Comparison of ENCODE assay signal across 27 mouse cellular contexts in genomic region chr13:23889011-23889605, GRCm38 (mm10). TPM values are rescaled to one million over a fixed set of nuclear protein-coding genes. Genes with fewer than 3 reads are reported as not detected.
A peak's percentile ranks its signal among the peaks of the same experiment; 100 is the strongest.
DNase-seq lines count a peak whose midpoint lies in the region; ATAC-seq lines count a peak whose summit lies in the region.
"Had no signal": no experiment of that assay in that cellular context is flagged by ENCODE, and none has a peak within 500 bp of the region (broad histone marks: within the 10 kb centered on the region; RNA-seq: fewer than 3 reads in every experiment).

No protein-coding gene starts in this region.

- no peak; the same call in 1 of the 2 replicates for ATAC-seq in kidney, embryonic 16.5 days (ENCODE audit: low FRiP score, low TSS enrichment)
- ATAC-seq in cerebellum, adult (ENCODE audit: insufficient number of reproducible peaks, low FRiP score, low TSS enrichment) = no peak
- ATAC-seq: activated CD4-positive, CD25-positive, alpha-beta regulatory T cell, adult 4 months; forebrain, embryonic 16.5 days; midbrain, embryonic 13.5 days; Patski had no signal

- H3K4me1 ChIP-seq in kidney, embryonic 16.5 days (ENCODE audit: insufficient read depth, low read length) = no peaks in the 10 kb centered on the region

- WGBS in kidney, embryonic 16.5 days = 33% methylated on average over 6 of the region's 6 CpGs

- no peaks in the 10 kb centered on the region for H3K27me3 ChIP-seq in kidney, embryonic 16.5 days (ENCODE audit: insufficient read depth, low read length)
- H3K27me3 ChIP-seq: embryonic facial prominence, embryonic 12.5 days; midbrain, embryonic 13.5 days; Patski had no signal

- intact Hi-C loops in left cerebral cortex, postnatal 36 days (cut with DNase I) = no loop called here

- no peaks in the 10 kb centered on the region for H3K36me3 ChIP-seq in kidney, embryonic 16.5 days (ENCODE audit: insufficient read depth, low read length)
- H3K36me3 ChIP-seq: embryonic facial prominence, embryonic 12.5 days; midbrain, embryonic 13.5 days had no signal

- H3K27ac ChIP-seq in kidney, embryonic 16.5 days (ENCODE audit: low read length) = no peak overlapping the region
- H3K27ac ChIP-seq: embryonic facial prominence, embryonic 12.5 days; macrophage; midbrain, embryonic 13.5 days had no signal

- H3K4me3 ChIP-seq in kidney, embryonic 16.5 days (ENCODE audit: low read length) = no peak overlapping the region
- H3K4me3 ChIP-seq: embryonic facial prominence, embryonic 12.5 days; midbrain, embryonic 13.5 days; myocyte had no signal

- DNase-seq in kidney, adult 8-10 months = peak; percentile 66 to 75
- DNase-seq in embryo, embryonic 9.5 days (ENCODE audit: extremely low spot score) = peak; percentile 12
- peak; percentile 46 for DNase-seq in kidney, postnatal 14 days
- peak; percentile 56 for DNase-seq in mesoderm, embryonic 11.5 days (ENCODE audit: low read depth, low spot score)
- no peak for DNase-seq in spleen, adult 12 weeks (ENCODE audit: low spot score)
- no peak for DNase-seq in left cerebral cortex, postnatal 36 days (ENCODE audit: low spot score in 2 of 2)
- DNase-seq: adrenal gland, postnatal 25 days; cerebellum, adult 9-11 months; heart, adult 11 months; lung, adult 18-20 months had no signal

- no peak overlapping the region for H3K9ac ChIP-seq in kidney, embryonic 16.5 days (replicated peaks; ENCODE audit: low read length)
- H3K9ac ChIP-seq: embryonic facial prominence, embryonic 12.5 days; midbrain, embryonic 13.5 days had no signal

- H3K9me3 ChIP-seq in kidney, embryonic 16.5 days (ENCODE audit: low read length) = no peaks in the 10 kb centered on the region
- H3K9me3 ChIP-seq: embryonic facial prominence, embryonic 12.5 days; midbrain, embryonic 13.5 days had no signal

- no peak overlapping the region for H3K4me2 ChIP-seq in kidney, embryonic 16.5 days (replicated peaks; ENCODE audit: low read depth, low read length)
- H3K4me2 ChIP-seq: embryonic facial prominence, embryonic 12.5 days; midbrain, embryonic 13.5 days had no signal

RNA-seq across cellular contexts. Expression of gene Slc17a1, which starts 21.6 kb away (rescaled TPM):
- 24.2 and 29.8 TPM in 2 replicates for polyA plus RNA-seq in kidney, embryonic 16.5 days (2015; fragmentation: Nextera tagmentation; extraction: Ambion mirVana)
- not detected for total RNA-seq in left cerebral cortex, postnatal 36 days (2021)
- total RNA-seq: adrenal gland, postnatal 25 days; gastrocnemius, adult 8-10 months; hematopoietic stem cell, adult 5-6 weeks; left cerebral cortex, adult 8-10 months had no signal
- polyA plus RNA-seq: activated CD4-positive, CD25-positive, alpha-beta regulatory T cell, adult 4 months; C2C12; embryonic facial prominence, embryonic 12.5 days; forebrain, embryonic 16.5 days; heart, embryonic 14.5 days; macrophage; myocyte had no signal

RNA-seq across cellular contexts. Expression of gene Slc17a4, which starts 25.7 kb away (rescaled TPM):
- 4.4 and 4.9 TPM in 2 replicates for polyA plus RNA-seq in kidney, embryonic 16.5 days (2015; fragmentation: Nextera tagmentation; extraction: Ambion mirVana)
- not detected for total RNA-seq in left cerebral cortex, postnatal 36 days (2021)
- total RNA-seq: gastrocnemius, adult 8-10 months; hematopoietic stem cell, adult 5-6 weeks; left cerebral cortex, adult 8-10 months had no signal
- polyA plus RNA-seq: activated CD4-positive, CD25-positive, alpha-beta regulatory T cell, adult 4 months; C2C12; embryonic facial prominence, embryonic 12.5 days; forebrain, embryonic 16.5 days; heart, embryonic 14.5 days; macrophage; midbrain, embryonic 13.5 days had no signal

RNA-seq across cellular contexts. Expression of gene Hist1h2ba, which starts 44.8 kb away (rescaled TPM):
- not detected in 2 replicates for polyA plus RNA-seq in kidney, embryonic 16.5 days (2015; fragmentation: Nextera tagmentation; extraction: Ambion mirVana)
- not detected for total RNA-seq in left cerebral cortex, postnatal 36 days (2021)
- total RNA-seq: adrenal gland, postnatal 25 days; gastrocnemius, adult 8-10 months; hematopoietic stem cell, adult 5-6 weeks; left cerebral cortex, adult 8-10 months; liver, adult 2 months had no signal
- polyA plus RNA-seq: activated CD4-positive, CD25-positive, alpha-beta regulatory T cell, adult 4 months; C2C12; embryonic facial prominence, embryonic 12.5 days; forebrain, embryonic 16.5 days; heart, embryonic 14.5 days; intestine, embryonic 14.5 days; liver, adult 2 months; macrophage; midbrain, embryonic 13.5 days; myocyte; Patski; stomach, embryonic 16.5 days had no signal

RNA-seq across cellular contexts. Expression of gene Hist1h2aa, which starts 45.2 kb away (rescaled TPM):
- not detected in 2 replicates for polyA plus RNA-seq in kidney, embryonic 16.5 days (2015; fragmentation: Nextera tagmentation; extraction: Ambion mirVana)
- not detected for total RNA-seq in left cerebral cortex, postnatal 36 days (2021)
- total RNA-seq: adrenal gland, postnatal 25 days; gastrocnemius, adult 8-10 months; hematopoietic stem cell, adult 5-6 weeks; left cerebral cortex, adult 8-10 months; liver, adult 2 months had no signal
- polyA plus RNA-seq: activated CD4-positive, CD25-positive, alpha-beta regulatory T cell, adult 4 months; C2C12; embryonic facial prominence, embryonic 12.5 days; forebrain, embryonic 16.5 days; heart, embryonic 14.5 days; intestine, embryonic 14.5 days; liver, adult 2 months; macrophage; midbrain, embryonic 13.5 days; myocyte; Patski; stomach, embryonic 16.5 days had no signal

RNA-seq across cellular contexts. Expression of gene Slc17a3, which starts 49.9 kb away (rescaled TPM):
- 9.1 and 11.0 TPM in 2 replicates for polyA plus RNA-seq in kidney, embryonic 16.5 days (2015; fragmentation: Nextera tagmentation; extraction: Ambion mirVana)
- total RNA-seq in left cerebral cortex, postnatal 36 days (2021) = not detected
- total RNA-seq: gastrocnemius, adult 8-10 months; hematopoietic stem cell, adult 5-6 weeks had no signal
- polyA plus RNA-seq: activated CD4-positive, CD25-positive, alpha-beta regulatory T cell, adult 4 months; C2C12; embryonic facial prominence, embryonic 12.5 days; forebrain, embryonic 16.5 days; heart, embryonic 14.5 days; macrophage; midbrain, embryonic 13.5 days; myocyte had no signal

Comparison
In these comparisons a context has a peak if more than half of its experiments do, and no peak if none do; other contexts are left out.
1. DNase-seq: peak in kidney, adult 8-10 months (2 of 2), embryo, embryonic 9.5 days (single experiment), kidney, postnatal 14 days (single experiment) and mesoderm, embryonic 11.5 days (single experiment); none in spleen, adult 12 weeks (single experiment) and left cerebral cortex, postnatal 36 days (0 of 2).